Mouse (Mus musculus): Measurements from ENCODE around the gene Dnase1l3. TPM values are rescaled to one million over a fixed set of nuclear protein-coding genes. Genes with fewer than 3 reads are reported as not detected.
"Not testable (repeated sequence)": the region's sequence is repeated elsewhere in the genome, so short reads cannot be mapped to it uniquely, and the experiment has no call there.

The Dnase1l3 gene
- polyA plus RNA-seq, 1 experiment from 2014 or later: 0.29 TPM

- Histone ChIP-seq H3K27me3 (no peaks in the 10 kb centered on the region), H3K9ac (no peak overlapping the region), H3K4me1 (peaks cover 20% of the 10 kb centered on the region), H3K4me3 (replicated peaks) (no peak overlapping the region), H3K27ac (no peak overlapping the region), H3K36me3 (no peaks in the 10 kb centered on the region), H3K4me2 (no peak overlapping the region), H3K9me3 (replicated peaks) (no peaks in the 10 kb centered on the region)
- 87% methylated on average over 10 of the region's 10 CpGs for WGBS
- no peak for ATAC-seq (replicated peaks; ENCODE audit: low FRiP score)
Measured at GRCm38 (mm10) chr14:8007923-8008322, 13.6 kb upstream of the Dnase1l3 start.

- H3K4me3 ChIP-seq (replicated peaks): no peak overlapping the region
- H3K27me3 ChIP-seq: no peaks in the 10 kb centered on the region
- peaks cover 21% of the 10 kb centered on the region for H3K4me1 ChIP-seq
- H3K27ac ChIP-seq: no peak overlapping the region
- H3K9ac ChIP-seq: no peak overlapping the region
- H3K36me3 ChIP-seq: no peaks in the 10 kb centered on the region
- ATAC-seq (replicated peaks; ENCODE audit: low FRiP score): no peak
- 61% methylated on average over 2 of the region's 2 CpGs for WGBS
- no peak overlapping the region for H3K4me2 ChIP-seq
- H3K9me3 ChIP-seq (replicated peaks): no peaks in the 10 kb centered on the region
Measured at GRCm38 (mm10) chr14:8007486-8007885, 13.1 kb upstream of the Dnase1l3 start.

DNA sequence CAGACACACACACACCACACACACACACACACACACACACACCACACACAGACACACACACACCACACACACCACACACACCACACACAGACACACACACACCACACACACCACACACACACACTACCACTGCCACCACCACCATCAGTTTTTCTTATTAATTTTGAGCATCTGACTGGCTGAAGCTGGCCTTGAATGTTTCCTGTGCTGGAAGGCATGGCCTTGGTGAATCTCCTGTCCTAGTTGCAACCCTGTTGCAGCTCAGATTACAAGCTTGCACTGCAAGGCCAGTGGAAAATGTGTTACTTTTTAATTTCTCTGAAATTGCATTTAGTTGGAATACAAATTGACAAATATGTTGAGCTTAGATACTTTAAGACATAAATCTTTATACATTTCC is 12.7 kb upstream of the Dnase1l3 start:
- no peaks in the 10 kb centered on the region for H3K9me3 ChIP-seq (replicated peaks)
- no peak for ATAC-seq (replicated peaks; ENCODE audit: low FRiP score)
- no peak overlapping the region for H3K27ac ChIP-seq

GRCm38 (mm10) chr14:8006061-8006460 is 11.7 kb upstream of the Dnase1l3 start:
- not testable (repeated sequence) for H3K9me3 ChIP-seq (replicated peaks); H3K36me3 ChIP-seq; ATAC-seq (replicated peaks; ENCODE audit: low FRiP score); H3K4me3 ChIP-seq (replicated peaks); H3K4me2 ChIP-seq; H3K27ac ChIP-seq; H3K9ac ChIP-seq; H3K27me3 ChIP-seq
- 63% methylated on average over 3 of the region's 3 CpGs for WGBS
- peaks cover 33% of the 10 kb centered on the region for H3K4me1 ChIP-seq

More for the DNA sequence above, 12.7 kb upstream of the Dnase1l3 start:
- H3K36me3 ChIP-seq: no peaks in the 10 kb centered on the region
- H3K4me1 ChIP-seq: peaks cover 25% of the 10 kb centered on the region
- H3K9ac ChIP-seq: no peak overlapping the region
- no peak overlapping the region for H3K4me3 ChIP-seq (replicated peaks)
- H3K27me3 ChIP-seq: no peaks in the 10 kb centered on the region
- H3K4me2 ChIP-seq: no peak overlapping the region

- no peak overlapping the region for H3K27ac ChIP-seq
- peak overlapping the region; percentile 59; the same call in 1 of the 2 replicates for H3K9ac ChIP-seq
- 50% methylated on average over 18 of the region's 18 CpGs for WGBS
Measured at GRCm38 (mm10) chr14:8003727-8004670, 9.6 kb upstream of the Dnase1l3 start.

GRCm38 (mm10) chr14:8003093-8003670 is 8.8 kb upstream of the Dnase1l3 start:
- Histone ChIP-seq H3K27ac (peak overlapping the region; percentile 72), H3K4me2 (peak overlapping the region; percentile 91), H3K4me1 (peaks cover 35% of the 10 kb centered on the region), H3K36me3 (no peaks in the 10 kb centered on the region), H3K9ac (peak overlapping the region; percentile 59), H3K27me3 (peaks cover 25% of the 10 kb centered on the region), H3K4me3 (replicated peaks) (peak overlapping the region; percentile 68), H3K9me3 (replicated peaks) (no peaks in the 10 kb centered on the region)
- ATAC-seq (replicated peaks; ENCODE audit: low FRiP score): peak; percentile 43; the same call in 1 of the 2 replicates
- under 1% methylated on average over 23 of the region's 23 CpGs for WGBS

More at GRCm38 (mm10) chr14:8003727-8004670, 9.6 kb upstream of the Dnase1l3 start:
- Histone ChIP-seq H3K27me3 (peaks cover 25% of the 10 kb centered on the region), H3K4me2 (peak overlapping the region; percentile 91), H3K9me3 (replicated peaks) (no peaks in the 10 kb centered on the region), H3K4me3 (replicated peaks) (peak overlapping the region; percentile 68), H3K36me3 (no peaks in the 10 kb centered on the region), H3K4me1 (peaks cover 35% of the 10 kb centered on the region)
- ATAC-seq (replicated peaks; ENCODE audit: low FRiP score): no peak

DNA sequence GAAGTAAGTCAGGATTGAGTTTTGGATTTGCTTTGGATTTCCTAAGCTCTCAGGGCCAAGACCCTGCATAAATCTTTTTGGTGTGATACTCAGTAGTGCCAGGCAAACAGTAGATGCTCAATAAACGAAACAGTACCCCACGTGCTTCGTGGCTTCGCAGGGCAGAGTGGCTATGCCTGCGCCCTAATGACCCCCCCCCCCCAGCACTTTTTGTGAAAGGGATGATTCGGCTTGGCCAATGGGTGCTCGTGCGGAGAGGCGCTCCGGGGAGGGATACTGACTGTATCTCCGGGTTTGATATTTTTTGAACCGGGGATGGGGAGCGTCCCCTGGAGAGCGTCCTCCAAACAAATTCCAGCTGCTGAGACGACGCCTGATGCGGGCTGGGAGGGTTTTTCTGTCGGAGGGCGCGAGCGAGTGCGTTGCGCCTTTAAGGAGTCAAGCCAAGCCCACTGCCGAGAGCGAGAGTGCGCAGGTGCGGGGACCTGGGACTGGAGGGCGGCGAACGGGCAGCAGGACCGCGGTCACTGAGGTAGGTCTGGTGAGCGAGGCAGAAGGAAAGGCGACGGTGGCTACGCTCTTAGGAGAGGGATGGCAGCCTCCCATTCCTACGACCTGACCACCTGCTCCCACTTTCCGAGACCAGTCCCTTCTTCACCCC is 8.2 kb upstream of the Dnase1l3 start, which contains the start of gene Abhd6:
Abhd6 (plus strand) TSS at position 471 of the 661 bp plus-strand sequence.
- Histone ChIP-seq H3K36me3 (no peaks in the 10 kb centered on the region), H3K27me3 (peaks cover 25% of the 10 kb centered on the region), H3K27ac (peak within 1 kb of the TSS; percentile 72), H3K9ac (peak within 1 kb of the TSS; percentile 59), H3K4me1 (peaks cover 32% of the 10 kb centered on the region), H3K9me3 (replicated peaks) (no peaks in the 10 kb centered on the region), H3K4me2 (peak within 1 kb of the TSS; percentile 91), H3K4me3 (replicated peaks) (peak within 1 kb of the TSS; percentile 68)
- 2% methylated on average over 38 of the region's 38 CpGs for WGBS
- peak; percentile 86 for ATAC-seq (replicated peaks; ENCODE audit: low FRiP score)

GRCm38 (mm10) chr14:8000831-8001685 is 6.7 kb upstream of the Dnase1l3 start:
- no peaks in the 10 kb centered on the region for H3K36me3 ChIP-seq
- H3K9ac ChIP-seq: no peak overlapping the region
- no peak overlapping the region for H3K4me3 ChIP-seq (replicated peaks)
- whole genome bisulfite sequencing: 26% methylated on average over 17 of the region's 17 CpGs
- H3K27ac ChIP-seq: no peak overlapping the region
- H3K9me3 ChIP-seq (replicated peaks): no peaks in the 10 kb centered on the region
- H3K4me1 ChIP-seq: peaks cover 38% of the 10 kb centered on the region
- peak; percentile 50 for ATAC-seq (replicated peaks; ENCODE audit: low FRiP score)
- H3K27me3 ChIP-seq: peaks cover 25% of the 10 kb centered on the region
- H3K4me2 ChIP-seq: peak overlapping the region; percentile 29; the same call in 1 of the 2 replicates

DNA sequence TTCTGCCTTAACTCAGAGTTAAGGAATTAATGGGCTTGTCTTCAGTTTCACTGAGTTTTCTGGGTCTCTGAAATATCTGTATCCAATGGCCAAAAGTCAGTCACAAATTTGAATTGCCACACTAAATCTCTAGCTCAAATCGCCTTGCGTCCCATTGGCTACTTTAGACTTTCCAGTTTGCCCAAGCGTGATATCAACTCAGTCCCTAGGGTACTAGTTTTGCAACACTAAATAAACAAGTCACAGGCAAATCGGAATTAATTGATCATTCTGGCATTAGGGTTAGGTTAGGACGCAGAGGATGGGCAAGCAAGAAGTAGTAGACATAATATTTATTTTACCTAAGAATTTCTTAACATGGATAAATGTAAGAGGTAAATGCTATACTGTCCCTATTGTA is 5.9 kb upstream of the Dnase1l3 start:
- peaks cover 25% of the 10 kb centered on the region for H3K27me3 ChIP-seq
- no peak for ATAC-seq (replicated peaks; ENCODE audit: low FRiP score)
- no peaks in the 10 kb centered on the region for H3K36me3 ChIP-seq
- no peak overlapping the region for H3K9ac ChIP-seq
- no peaks in the 10 kb centered on the region for H3K9me3 ChIP-seq (replicated peaks)
- WGBS: 82% methylated on average over 5 of the region's 5 CpGs
- peaks cover 38% of the 10 kb centered on the region for H3K4me1 ChIP-seq
- no peak overlapping the region for H3K27ac ChIP-seq
- H3K4me2 ChIP-seq: no peak overlapping the region
- no peak overlapping the region for H3K4me3 ChIP-seq (replicated peaks)

DNA sequence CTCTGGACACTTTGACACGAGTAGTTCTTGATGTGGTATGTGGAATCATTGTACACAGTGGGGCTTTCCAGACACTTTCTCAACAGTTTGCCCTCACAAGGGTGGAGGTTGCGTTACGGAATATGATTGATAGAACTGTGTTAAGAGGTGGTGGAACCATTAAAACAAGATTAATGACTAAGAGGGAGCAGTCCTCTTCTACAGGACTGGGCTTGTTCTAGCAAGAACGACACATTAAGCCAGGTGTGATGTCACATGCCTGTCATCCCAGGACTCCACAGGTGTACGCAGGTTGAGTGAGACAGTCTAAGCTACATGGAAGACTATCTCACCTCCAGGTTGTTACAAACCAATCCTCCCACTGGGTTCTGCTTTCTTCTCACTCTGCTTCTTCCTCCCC is 5.1 kb upstream of the Dnase1l3 start:
- Histone ChIP-seq H3K4me1 (peaks cover 37% of the 10 kb centered on the region), H3K27ac (no peak overlapping the region), H3K4me2 (no peak overlapping the region), H3K9me3 (replicated peaks) (no peaks in the 10 kb centered on the region), H3K27me3 (peaks cover 25% of the 10 kb centered on the region), H3K4me3 (replicated peaks) (no peak overlapping the region), H3K9ac (no peak overlapping the region), H3K36me3 (no peaks in the 10 kb centered on the region)
- WGBS: 62% methylated on average over 5 of the region's 5 CpGs
- ATAC-seq (replicated peaks; ENCODE audit: low FRiP score): no peak

DNA sequence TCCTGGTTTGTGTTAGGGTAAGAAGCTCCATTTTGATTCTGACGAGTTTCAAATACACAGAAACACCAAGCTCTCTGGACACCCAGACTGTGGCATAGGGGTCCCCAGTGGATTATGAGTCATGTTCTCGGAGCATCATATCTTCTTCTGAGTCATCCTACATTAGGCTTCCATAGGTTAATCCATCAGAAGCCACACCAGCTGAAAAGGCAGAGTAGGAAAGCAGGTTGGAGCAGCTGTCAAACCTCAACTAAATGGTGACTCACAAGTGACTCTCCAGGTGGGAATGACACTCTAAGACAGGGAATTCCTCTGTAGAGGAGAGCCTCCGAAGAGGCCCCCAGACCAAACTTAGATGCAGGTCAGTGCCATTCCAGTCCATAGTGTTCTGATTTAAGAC is 4.7 kb upstream of the Dnase1l3 start:
- no peak for ATAC-seq (replicated peaks; ENCODE audit: low FRiP score)
- Histone ChIP-seq H3K27me3 (peaks cover 25% of the 10 kb centered on the region), H3K9ac (no peak overlapping the region), H3K4me2 (no peak overlapping the region), H3K27ac (no peak overlapping the region), H3K9me3 (replicated peaks) (no peaks in the 10 kb centered on the region), H3K36me3 (no peaks in the 10 kb centered on the region), H3K4me3 (replicated peaks) (no peak overlapping the region), H3K4me1 (peaks cover 33% of the 10 kb centered on the region)
- 77% methylated on average over 3 of the region's 3 CpGs for WGBS

Measured in kidney, embryonic 15.5 days (tissue).